Mouse (Mus musculus): ENCODE data around the gene Ppp2r2c.

The Ppp2r2c gene

DNA sequence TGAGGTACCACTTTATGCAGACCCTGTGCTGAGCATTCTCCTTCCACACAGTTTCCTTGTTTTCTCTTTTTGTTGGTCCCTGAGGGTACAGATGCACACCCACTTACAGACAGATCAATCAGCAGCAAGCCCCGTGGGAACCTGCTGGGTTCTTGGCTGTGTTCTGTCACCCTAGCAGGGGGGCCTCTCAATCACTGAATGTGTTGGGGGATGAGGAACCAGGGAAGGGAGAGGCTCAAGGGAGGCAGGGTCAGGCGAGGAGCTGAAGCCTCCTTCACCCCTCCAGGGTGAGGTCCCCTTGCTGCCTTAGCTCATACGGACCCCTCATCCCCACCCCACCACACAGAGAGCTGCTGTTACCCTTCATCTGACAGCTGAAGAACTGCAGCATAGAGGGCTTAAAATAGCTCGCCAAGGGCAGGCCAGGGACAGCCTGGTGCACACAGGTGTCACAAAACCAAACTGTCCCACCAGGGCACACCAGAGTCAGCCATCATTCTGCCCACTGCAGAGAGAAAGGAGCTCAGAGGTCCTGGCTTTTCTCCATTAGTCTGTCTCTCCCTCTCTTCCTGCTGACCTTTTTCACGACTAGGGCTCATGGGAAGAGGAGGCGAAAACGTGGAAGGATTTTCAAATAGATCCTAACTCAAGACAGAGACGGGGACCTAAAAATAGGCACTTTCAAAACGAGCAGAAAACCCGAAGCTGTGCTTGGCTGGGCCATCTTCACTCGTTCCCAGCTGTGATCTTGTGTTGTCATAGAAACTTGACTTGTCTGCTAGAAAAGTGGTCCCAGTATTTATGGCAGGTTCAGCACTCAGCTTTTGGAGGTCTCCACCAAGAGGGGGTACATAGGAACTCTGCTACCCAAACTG is 55.8 kb downstream of the Ppp2r2c start:
- WGBS, result 14% methylated on average over 11 of the region's 11 CpGs

DNA sequence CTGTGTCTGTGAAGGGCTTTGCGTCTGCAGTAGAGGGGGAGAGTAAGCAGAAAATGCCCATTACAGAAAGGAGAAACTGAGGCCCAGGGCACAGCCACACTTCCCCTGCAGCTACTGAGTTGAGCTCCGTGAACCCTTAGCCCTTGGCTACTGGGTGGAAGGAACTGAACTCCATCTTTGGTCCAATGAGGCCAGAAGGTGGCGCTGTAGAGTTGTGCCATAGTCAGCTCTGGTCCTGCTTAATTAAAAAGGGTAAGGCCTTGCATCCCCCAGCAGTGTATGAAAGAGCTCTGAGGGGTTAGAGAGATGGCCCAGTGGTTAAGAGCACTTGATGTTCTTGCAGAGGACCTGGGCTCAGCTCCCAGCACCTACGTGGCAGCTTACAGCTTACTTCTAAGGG is 60.4 kb downstream of the Ppp2r2c start:
- 45% methylated on average over 4 of the region's 4 CpGs for WGBS

DNA sequence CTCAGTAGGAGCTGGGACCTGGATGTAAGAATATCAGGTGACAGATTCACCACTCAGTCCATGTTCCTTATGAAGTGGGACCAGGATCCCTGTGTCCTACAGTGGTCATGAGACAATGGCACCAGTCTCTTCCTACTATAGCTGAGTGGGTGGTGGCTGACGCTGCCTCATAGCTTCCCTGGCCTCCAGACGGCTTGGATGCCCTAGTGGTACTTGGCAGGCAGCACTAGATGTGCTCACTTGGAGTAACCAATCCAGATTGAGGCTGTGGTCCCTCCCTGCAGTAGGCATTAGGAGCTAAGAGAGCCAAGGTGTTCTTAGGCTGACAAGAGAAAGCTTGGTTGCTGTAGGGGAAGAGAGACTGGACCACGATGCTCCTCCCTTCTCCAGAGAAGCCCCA is 61.1 kb downstream of the Ppp2r2c start:
- 44% methylated on average over 3 of the region's 3 CpGs for WGBS

DNA sequence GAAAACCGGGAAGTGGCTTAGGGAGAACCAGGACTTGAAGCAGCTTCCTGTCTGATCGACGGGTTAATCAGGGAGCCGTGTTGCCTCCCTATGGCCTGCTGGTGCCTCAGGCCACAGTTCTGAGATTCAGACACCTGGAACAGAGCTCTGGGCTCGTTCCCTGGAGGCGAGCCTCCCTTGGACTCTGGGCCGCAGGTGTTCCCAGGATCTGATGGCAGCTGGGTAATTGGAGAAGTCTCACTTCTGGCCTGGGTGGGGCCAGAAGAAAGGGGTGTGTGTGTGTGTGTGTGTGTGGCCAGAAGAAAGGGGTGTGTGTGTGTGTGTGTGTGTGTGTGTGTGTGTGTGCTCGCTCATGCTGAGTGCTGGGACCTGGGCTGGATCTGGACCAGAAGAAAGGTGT is 65.1 kb downstream of the Ppp2r2c start:
- WGBS, result 60% methylated on average over 7 of the region's 8 CpGs

DNA sequence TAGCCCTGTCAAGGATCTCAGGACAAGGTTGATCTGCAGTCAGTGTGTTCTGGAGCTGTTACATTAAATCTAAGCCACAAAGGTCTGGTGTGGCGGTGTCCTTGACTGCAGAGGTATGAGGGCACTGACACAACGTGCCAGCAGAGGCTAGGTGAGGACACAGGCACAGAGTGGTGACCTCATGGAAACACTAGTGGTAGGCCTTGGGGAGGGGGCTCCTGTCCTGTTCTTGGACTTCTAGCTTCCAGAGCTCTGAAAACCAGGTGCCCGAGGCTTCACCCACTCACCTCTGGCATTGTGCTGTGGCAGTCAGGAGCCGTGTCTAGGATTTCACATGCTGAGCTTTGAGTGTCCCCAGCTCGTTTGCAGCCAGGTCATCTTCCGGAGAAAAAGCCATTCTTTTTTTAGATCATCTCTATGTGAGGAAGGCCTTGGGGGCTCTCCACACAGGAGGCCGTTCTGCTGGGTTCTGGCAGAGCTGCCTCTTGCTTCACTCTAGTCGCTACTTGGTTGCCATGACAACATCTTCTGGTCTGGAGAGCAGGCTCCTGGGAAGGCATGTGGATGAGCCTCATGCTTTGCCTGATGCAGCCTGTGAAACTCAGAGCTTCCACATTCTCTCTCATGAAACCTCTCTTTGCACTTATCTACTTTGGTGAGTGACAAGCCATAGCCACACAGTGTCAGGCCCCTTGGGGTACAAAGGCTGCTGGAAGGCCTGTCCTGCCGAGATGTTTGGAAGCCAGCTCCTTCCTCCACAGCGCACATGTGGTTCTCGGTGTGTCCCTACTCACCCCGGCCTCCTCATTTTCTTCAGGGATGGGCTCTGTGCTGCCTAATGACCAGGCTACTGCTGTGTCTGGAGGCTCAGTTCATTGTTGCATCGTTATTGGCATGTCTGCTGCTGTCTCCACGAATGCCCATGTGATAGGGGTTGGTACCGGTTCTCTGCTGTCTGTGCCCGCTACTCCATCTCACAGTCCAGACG is 67.5 kb downstream of the Ppp2r2c start:
- 34% methylated on average over 17 of the region's 17 CpGs for WGBS

DNA sequence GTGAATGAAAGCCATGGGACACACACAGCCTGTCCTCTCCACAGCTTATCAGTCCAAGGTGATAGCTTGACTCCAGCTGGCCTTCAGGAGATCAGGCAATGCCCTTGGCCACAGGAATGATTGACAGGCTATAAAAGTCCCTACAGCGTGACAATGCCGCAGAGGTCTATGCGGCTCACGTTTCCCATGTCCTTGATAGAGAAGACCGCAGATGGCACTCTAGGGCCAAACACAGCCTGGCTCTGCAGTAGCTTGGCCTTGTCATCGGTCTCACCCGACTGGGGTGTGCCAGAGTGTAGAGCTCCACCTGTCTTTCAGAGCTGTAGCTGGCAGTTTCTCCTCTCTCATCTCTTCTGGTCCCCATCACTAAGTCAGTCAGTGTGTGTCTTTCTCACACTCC is 68.2 kb downstream of the Ppp2r2c start:
- WGBS, result 70% methylated on average over 7 of the region's 7 CpGs

DNA sequence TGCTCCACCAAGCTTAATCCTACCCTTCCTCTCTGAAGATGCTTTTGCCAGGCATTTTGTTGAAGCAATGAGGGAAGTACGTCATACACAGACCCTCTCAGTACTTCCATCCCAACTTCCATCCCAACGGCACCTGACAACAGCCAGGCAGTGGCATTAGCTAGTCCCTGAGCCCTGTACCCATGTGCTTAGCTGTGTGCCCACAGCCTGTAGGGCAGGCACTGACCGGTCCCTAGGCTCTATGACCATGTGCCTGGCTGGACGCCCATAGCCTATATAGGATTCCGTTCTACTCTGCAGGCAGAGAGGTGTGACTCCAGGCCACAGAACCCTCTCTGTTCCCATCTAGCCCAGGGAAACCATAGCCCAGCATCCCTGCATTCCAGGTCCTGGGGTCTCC is 69.7 kb downstream of the Ppp2r2c start:
- WGBS, result 81% methylated on average over 5 of the region's 5 CpGs

DNA sequence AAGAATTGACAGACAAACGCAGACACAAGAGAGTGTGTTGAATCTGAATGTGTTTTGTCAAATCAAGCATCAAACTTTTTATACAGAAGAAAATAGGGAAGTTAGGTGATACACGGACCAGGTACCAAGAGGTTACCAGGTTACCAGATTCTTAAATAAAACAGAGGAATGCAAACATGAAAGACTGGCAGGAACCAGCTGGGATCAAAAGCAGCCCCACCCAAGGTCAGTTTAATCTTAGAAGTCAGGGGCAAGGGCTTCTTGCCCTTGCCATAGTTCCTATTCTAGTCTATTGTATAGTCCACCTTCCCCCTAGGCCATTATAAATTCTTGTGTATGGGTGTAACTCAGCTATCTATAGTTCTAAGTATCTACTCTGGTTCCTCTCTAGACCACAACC is 70.7 kb downstream of the Ppp2r2c start:
- WGBS, result 51% methylated on average over 2 of the region's 2 CpGs

DNA sequence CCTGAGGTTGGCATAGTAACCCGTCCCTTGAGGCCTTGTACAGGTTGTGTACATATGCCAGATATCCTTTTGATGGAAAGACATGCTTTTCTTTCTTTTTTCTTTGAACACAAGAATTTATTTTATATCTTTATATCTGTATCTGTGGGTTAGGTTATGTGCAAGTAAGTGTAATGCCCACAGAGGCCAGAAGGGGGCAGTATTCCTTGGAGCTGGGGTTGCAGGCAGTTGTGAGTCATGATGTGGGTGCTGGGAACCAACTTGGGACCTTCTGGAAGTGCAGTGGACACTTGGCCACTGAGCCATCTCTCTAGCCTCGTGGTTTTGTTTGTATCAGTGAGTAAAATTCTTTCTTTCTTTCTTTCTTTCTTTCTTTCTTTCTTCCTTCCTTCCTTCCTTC is 74.1 kb downstream of the Ppp2r2c start:
- WGBS, result 87% methylated on average over 2 of the region's 2 CpGs

DNA sequence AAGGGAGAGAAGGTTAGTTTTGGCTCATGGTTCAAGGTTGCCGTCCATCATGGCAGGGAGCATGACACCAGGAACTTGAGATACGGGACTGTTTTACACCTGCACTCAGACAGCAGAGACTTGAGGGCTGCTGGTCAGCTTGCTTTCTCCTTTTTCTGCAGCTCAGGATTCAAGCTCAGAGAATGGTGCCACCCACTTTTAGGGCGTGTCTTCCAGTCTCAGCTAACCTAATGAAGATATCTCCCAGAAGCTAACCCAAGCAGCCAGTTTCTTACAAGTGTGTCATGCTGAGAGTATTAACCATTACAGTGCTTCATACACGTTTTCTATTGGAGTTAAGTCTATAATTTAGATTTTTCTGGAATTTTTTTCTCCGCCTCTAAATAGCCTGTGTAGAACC is 76.2 kb downstream of the Ppp2r2c start:
- whole genome bisulfite sequencing, result 50% methylated on average over 5 of the region's 5 CpGs

DNA sequence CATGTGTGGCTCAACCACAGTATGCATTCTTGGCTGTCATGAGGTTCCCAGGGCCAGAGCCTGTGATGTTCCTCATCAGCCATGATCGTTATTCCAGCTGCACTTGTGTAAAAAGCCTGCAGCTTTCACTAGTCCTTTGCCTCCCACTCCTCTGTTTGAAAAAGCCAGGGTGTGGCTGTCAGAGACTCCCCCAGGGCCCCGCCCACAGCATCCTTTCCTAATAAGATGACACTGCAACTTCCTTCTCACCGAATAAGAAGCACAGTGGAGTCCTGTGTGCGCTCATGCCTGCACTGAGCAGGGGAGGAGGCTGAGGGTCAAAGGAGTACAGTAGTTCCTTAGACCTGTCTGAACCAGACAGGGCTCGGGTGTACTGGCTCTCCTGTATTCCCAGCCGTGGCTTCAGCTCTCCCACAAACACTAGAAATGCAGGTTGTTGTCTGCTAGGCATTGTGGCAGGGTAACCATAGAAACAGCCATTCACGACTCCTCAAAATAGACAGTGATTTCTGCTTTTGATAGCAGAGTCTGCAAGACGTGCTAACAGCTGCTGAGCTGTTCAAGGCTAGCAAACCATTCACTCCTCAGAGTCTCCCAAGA is 76.9 kb downstream of the Ppp2r2c start:
- WGBS, result 22% methylated on average over 8 of the region's 8 CpGs

DNA sequence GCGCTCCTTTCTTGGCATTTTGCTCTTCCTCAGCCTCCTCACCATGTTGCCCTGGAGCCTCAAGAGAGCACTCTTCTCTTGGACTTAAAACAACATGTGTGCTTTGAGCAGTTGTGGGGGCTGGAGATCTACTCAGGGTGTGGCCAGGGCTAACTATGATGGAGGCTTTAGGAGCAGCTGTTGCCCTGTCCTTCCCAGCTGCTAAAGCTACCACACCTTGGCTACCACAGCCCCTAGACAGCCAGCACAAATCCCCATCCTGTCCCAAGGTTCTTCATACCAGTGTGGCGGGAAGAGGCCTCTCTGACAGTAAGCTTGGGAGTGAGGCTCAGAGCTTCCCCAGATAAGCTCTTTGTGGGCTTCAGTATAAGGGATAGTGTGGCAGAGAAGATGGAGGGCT is 77.4 kb downstream of the Ppp2r2c start:
- WGBS, result 61% methylated on average over 2 of the region's 2 CpGs

DNA sequence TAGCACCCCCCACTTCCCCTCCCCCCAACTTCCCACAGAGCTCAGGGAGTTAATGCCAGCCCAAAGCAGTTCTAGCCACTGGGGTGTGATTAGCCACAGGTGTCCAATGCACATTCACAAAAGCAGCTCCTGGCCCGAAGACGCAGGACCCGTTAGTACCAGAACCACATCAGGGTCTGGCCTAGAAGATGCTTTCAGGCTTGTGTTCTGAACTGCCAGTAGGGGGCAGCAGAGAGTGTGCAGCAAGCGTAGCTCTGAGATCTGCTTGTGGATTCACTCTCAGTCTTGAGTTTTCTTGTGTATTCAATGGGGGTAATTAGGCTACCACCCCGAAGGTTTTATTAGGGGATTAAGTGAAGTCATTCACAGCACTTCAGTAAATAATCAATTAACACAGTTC is 78.1 kb downstream of the Ppp2r2c start:
- whole genome bisulfite sequencing, result 0% methylated on average over 5 of the region's 5 CpGs

DNA sequence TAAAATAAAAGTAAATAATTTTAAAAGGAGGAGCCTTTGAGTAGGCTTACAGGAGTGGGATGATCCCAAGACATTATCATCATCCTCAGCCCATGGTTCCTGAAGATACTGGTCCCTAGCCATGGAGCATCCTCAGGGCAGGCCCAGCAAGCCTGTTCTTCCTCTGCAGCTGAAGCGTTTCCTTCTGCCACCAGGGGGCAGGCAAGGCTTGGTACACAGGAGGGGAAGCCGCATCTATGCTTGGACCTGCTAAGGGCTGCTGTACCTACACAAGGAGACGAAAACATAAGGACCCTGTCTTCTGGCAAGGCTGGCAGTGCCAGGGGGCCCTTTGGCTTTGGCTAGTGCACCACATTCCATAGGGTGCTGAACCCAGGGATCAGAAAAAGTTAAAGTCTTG is 80.5 kb downstream of the Ppp2r2c start:
- 3% methylated on average over 3 of the region's 3 CpGs for WGBS

DNA sequence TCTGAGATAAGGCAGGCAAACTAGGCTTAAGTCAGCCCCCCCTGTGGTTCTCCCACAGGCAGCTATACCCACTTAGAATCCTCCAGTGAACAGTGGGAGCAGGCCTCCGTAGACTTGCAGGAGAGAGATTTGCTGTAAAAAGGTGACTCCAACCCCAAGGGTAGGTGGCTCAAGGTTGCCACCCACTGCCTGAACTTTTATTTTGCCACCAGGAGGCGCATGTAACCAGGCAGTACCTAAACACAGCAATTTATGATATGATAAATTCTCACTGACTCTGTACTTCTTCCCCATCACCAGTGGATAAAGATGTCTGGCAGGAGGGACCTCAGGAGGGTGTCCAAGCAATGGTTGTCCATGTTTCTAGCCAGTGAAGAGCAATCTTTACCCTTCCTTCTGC is 82.6 kb downstream of the Ppp2r2c start:
- 26% methylated on average over 2 of the region's 2 CpGs for WGBS

DNA sequence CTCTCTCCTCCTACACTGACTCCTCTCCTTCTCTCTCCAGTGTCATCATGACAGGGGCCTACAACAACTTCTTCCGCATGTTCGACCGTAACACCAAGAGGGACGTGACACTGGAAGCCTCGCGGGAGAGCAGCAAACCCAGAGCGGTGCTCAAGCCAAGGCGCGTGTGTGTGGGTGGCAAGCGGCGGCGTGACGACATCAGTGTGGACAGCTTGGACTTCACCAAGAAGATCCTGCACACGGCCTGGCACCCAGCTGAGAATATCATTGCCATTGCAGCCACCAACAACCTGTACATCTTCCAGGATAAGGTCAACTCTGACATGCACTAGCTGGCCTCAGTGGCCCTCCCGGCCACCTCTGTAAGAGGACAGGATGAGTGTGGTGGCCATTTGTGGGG is 84.0 kb downstream of the Ppp2r2c start:
- 65% methylated on average over 15 of the region's 15 CpGs for WGBS

DNA sequence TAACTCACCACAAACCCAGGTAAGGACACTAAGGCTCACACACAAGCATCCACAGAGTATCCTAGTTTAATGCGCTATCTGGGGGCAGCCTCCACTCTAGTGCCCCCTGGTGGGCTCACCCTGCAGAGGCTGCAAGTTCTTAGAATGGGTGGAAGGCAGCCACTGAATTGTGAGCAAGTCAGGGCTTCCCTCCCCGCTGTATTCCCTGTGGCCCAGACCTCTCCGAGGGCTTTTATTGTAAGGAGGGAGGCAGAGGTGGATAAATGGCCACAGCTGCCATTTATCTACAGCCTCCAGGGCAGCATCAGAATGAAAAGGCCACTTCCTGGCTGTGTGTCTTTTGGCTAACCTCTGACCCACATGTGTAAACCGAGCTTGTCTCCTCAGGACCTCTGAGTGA is 87.1 kb downstream of the Ppp2r2c start:
- 24% methylated on average over 4 of the region's 4 CpGs for WGBS

DNA sequence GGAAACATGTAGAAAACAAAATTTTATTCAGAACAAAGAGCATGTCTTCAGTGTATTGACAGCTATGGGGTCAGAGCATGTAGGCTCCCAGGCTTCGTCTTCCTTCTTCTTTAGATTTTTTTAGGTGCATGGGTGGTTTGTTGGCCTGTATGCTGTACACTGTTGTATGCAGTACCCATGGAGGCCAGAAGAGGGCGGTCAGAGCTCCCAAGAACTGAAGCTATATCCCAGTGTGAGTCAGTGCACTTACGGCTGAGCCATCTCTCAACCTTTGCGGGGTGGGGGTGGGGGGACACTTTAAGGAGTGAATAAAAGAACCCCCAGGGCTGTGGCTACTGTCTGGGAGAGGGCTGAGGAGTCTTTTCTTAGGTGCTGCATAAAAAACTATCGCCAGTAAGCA is 90.5 kb downstream of the Ppp2r2c start:
- 28% methylated on average over 5 of the region's 5 CpGs for WGBS

DNA sequence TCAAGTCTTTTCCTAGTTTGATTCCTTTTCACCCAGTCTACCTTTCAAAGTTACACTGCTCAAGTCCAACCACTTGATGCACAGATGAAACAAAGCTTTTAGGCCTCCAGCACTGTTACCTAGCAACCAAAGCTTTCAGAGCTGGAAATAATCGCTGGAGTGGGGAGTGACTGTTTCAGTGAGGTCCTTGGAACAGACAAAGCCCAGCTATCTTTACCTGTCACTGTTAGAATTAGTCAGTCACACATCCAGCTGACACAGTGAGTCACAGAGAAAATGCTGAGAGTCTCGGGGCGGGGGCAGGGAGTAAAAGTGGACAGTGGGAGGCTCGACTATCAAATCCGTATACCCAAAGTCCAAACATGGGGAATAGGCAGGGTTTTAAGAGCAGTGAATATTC is 92.2 kb downstream of the Ppp2r2c start:
- 23% methylated on average over 5 of the region's 5 CpGs for WGBS

DNA sequence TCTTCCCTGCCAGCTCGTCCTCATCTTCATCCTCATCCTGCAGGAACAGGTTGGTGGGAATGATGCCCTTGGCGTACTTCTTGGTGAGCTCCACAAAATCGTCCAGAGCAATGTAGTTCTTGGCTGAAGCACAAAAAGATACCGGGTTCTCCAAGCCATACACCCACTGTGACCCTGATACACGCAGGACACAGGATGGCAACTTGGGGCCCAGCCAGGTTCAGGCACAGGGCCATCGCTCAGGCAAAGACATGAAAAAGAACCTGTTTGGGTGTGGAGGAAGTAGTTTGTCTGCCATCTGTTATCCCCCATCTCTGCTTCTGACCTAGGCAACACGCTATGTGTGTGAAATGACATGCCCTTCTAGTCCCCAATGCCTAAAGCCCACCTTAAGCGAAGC is 103.3 kb downstream of the Ppp2r2c start:
- WGBS, result 83% methylated on average over 8 of the region's 8 CpGs

DNA sequence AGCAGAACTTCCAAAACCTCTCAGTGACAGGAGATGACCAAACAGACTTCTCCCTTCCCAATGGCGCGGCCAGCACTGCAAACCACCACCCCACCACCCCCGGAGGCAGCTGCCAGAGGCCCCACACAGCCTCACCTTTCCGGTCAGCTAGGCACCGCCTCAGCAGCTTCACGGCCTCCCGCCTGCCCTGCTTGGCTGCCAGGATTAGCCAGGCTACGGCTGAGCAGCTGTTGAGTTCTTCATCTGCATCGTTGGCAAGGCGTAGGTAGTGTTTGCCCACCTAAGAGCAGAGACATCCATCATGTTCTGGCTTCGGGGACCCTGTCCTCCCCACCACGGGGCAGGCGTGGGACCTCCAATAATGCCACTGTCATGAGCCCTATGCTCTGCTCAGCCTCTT is 107.0 kb downstream of the Ppp2r2c start:
- WGBS, result 90% methylated on average over 13 of the region's 13 CpGs

DNA sequence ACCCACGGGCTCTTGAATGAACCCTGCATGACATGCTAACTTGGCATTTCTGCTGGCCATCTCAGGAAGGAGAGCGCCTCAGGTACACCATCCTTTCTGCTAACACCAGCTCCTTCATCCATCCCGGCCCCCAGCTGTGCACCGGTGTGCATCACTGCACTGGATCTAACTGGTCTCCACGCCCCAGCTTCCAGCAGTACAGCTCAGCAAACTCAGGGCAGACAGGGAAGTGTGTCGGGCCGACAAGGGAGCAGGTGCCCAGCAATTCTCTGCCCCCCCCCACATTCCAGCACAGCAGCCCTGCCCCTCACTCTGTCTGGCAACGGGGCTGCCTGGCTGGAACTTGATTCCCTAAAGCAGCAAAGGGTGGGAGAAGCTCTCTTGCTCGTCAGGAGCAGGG is 109.5 kb downstream of the Ppp2r2c start:
- 85% methylated on average over 9 of the region's 9 CpGs for WGBS

All from cerebral cortex, adult 2 months (tissue).